ENCODE assay signal across 8 mouse cellular contexts in genomic region chr14:74640819-74641381, GRCm38 (mm10). TPM values are rescaled to one million over a fixed set of nuclear protein-coding genes. Genes with fewer than 3 reads are reported as not detected.
DNase-seq lines count a peak whose midpoint lies in the region; ATAC-seq and TF ChIP-seq lines count a peak whose summit lies in the region.

Htr2a (plus strand) TSS chr14:74640840.

- no peaks in the 10 kb centered on the region for H3K36me3 ChIP-seq in forebrain, postnatal 0 days (ENCODE audit: insufficient read depth)
- H3K36me3 ChIP-seq in midbrain, embryonic 14.5 days (ENCODE audit: control insufficient read depth, insufficient read depth, low read length): no peaks in the 10 kb centered on the region

- peak; percentile 78 for ATAC-seq in forebrain, postnatal 0 days
- peak; percentile 56; the same call in 1 of the 2 replicates for ATAC-seq in midbrain, embryonic 14.5 days (ENCODE audit: low FRiP score, low TSS enrichment)

- WGBS in forebrain, postnatal 0 days: under 1% methylated on average over 20 of the region's 20 CpGs
- WGBS in midbrain, embryonic 14.5 days: under 1% methylated on average over 20 of the region's 20 CpGs

- H3K4me2 ChIP-seq in forebrain, postnatal 0 days (ENCODE audit: low read depth): peak within 1 kb of the TSS; percentile 54
- peak within 1 kb of the TSS; percentile 80 for H3K4me2 ChIP-seq in midbrain, embryonic 14.5 days (ENCODE audit: low read length)

- H3K9me3 ChIP-seq in forebrain, postnatal 0 days (ENCODE audit: low read length): no peaks in the 10 kb centered on the region
- no peaks in the 10 kb centered on the region for H3K9me3 ChIP-seq in midbrain, embryonic 14.5 days (ENCODE audit: control insufficient read depth, low read length)

- no peak within 1 kb of the TSS for H3K27ac ChIP-seq in brown adipose tissue, adult 24 weeks (replicated peaks; ENCODE audit: low read depth, low read length)
- no peak within 1 kb of the TSS; the same call in 1 of the 2 replicates for H3K27ac ChIP-seq in forebrain, postnatal 0 days (ENCODE audit: low read depth, low read length)
- no peak within 1 kb of the TSS; the same call in 1 of the 2 replicates for H3K27ac ChIP-seq in midbrain, embryonic 14.5 days (replicated peaks; ENCODE audit: low read depth, low read length)

- H3K4me3 ChIP-seq in brown adipose tissue, adult 24 weeks (ENCODE audit: insufficient read depth, low read depth, low read length): peak within 1 kb of the TSS; percentile 40
- H3K4me3 ChIP-seq in forebrain, postnatal 0 days (ENCODE audit: low read depth, low read length): peak within 1 kb of the TSS; percentile 39
- peak within 1 kb of the TSS; percentile 38 for H3K4me3 ChIP-seq in midbrain, embryonic 14.5 days (replicated peaks; ENCODE audit: low read depth, low read length)

- no peaks in the 10 kb centered on the region for H3K27me3 ChIP-seq in forebrain, postnatal 0 days (ENCODE audit: insufficient read depth, low read length)
- peaks cover 5% of the 10 kb centered on the region; the same call in 1 of the 2 replicates for H3K27me3 ChIP-seq in midbrain, embryonic 14.5 days (ENCODE audit: control insufficient read depth, insufficient read depth, low read length)

- DNase-seq in left cerebral cortex, adult 8-10 months (ENCODE audit: low spot score in 2 of 2): no peak
- DNase-seq in left cerebral cortex, postnatal 4 days: no peak
- peak; percentile 63 for DNase-seq in forebrain, postnatal 0 days
- no peak for DNase-seq in left cerebral cortex, postnatal 10 days (ENCODE audit: extremely low spot score in 1 of 2, low spot score in 2 of 2)
- DNase-seq in midbrain, embryonic 14.5 days: peak; percentile 75
- DNase-seq in gastrocnemius, postnatal 36 days: no peak
- no peak for DNase-seq in adrenal gland, postnatal 25 days

- H3K4me1 ChIP-seq in brown adipose tissue, adult 24 weeks (ENCODE audit: control insufficient read depth, insufficient read depth, insufficient read length, low read length): no peaks in the 10 kb centered on the region
- H3K4me1 ChIP-seq in forebrain, postnatal 0 days (ENCODE audit: insufficient read depth): peaks cover 5% of the 10 kb centered on the region
- H3K4me1 ChIP-seq in midbrain, embryonic 14.5 days (ENCODE audit: control insufficient read depth, insufficient read depth, low read length): no peaks in the 10 kb centered on the region

- intact Hi-C loops in left cerebral cortex, postnatal 4 days (cut with DNase I): loop anchor here (5.0 kb wide), 3 partner anchors 864 to 1069 kb away; no protein-coding TSS in a partner anchor
- intact Hi-C loops in left cerebral cortex, postnatal 10 days (cut with DNase I): loop anchor here (5.0 to 10.0 kb wide), 3 partner anchors 864 to 1066 kb away; no protein-coding TSS in a partner anchor
- intact Hi-C loops in gastrocnemius, postnatal 36 days (cut with DNase I): no loop called here

- H3K9ac ChIP-seq in forebrain, postnatal 0 days: peak within 1 kb of the TSS; percentile 39
- H3K9ac ChIP-seq in midbrain, embryonic 14.5 days (replicated peaks; ENCODE audit: low read length): peak within 1 kb of the TSS; percentile 41; the same call in 1 of the 2 replicates

- peak; percentile 35; the same call in 1 of the 2 replicates for TF ChIP-seq CTCF in forebrain, postnatal 0 days (IDR thresholded peaks at IDR 0.05; ENCODE audit: low read depth)

RNA-seq across cellular contexts. Expression of gene Htr2a, which starts in this region (rescaled TPM):
- 10 to 100 TPM; 18.8 to 20.5 (median 19.0) TPM for total RNA-seq in left cerebral cortex, adult 8-10 months (2022)
- total RNA-seq in left cerebral cortex, postnatal 4 days (2021): 1 to 10 TPM; 8.6 to 9.8 TPM
- not detected in 2 replicates for polyA plus RNA-seq in brown adipose tissue, adult 24 weeks (2012; ENCODE audit: insufficient read depth, insufficient read length, missing spikeins)
- total RNA-seq in forebrain, postnatal 0 days (2014; rRNA removed): 7.1 and 7.4 TPM in 2 replicates
- 1.3 and 1.5 TPM in 2 replicates for polyA plus RNA-seq in forebrain, postnatal 0 days (2015; fragmentation: Nextera tagmentation; extraction: Ambion mirVana)
- total RNA-seq in left cerebral cortex, postnatal 10 days (2021): 10 to 100 TPM; 17.0 to 18.8 TPM
- polyA plus RNA-seq in midbrain, embryonic 14.5 days (2014; fragmentation: Nextera tagmentation; extraction: Ambion mirVana): 2.4 and 3.6 TPM in 2 replicates
- under 1 TPM; 0.15 to 0.31 TPM for total RNA-seq in gastrocnemius, postnatal 36 days (2021)
- not detected in 2 replicates for total RNA-seq in adrenal gland, postnatal 25 days (2021)

Comparison
In these comparisons a context has a peak if more than half of its experiments do, and no peak if none do; other contexts are left out.
1. DNase-seq: peak in forebrain, postnatal 0 days (single experiment) and midbrain, embryonic 14.5 days (single experiment); none in left cerebral cortex, adult 8-10 months (0 of 2), left cerebral cortex, postnatal 4 days (single experiment), left cerebral cortex, postnatal 10 days (0 of 2), gastrocnemius, postnatal 36 days (0 of 2) and adrenal gland, postnatal 25 days (single experiment).
2. Peak in every context shown above with its lines, with median percentiles within 50 percentile points of each other: H3K4me3 ChIP-seq.